Mouse (Mus musculus): ENCODE results near the gene Fank1. TPM values are rescaled to one million over a fixed set of nuclear protein-coding genes. Genes with fewer than 3 reads are reported as not detected.

Fank1 gene
- polyA plus RNA-seq, 1 experiment = 7.1 TPM

GRCm38 (mm10) chr7:133765849-133766243, 10.8 kb upstream of the Fank1 start:
- DNase-seq (ENCODE audit: extremely low spot score in 1 of 2, low spot score in 1 of 2) = peak in 1 of 2 experiments; percentile 75

GRCm38 (mm10) chr7:133768027-133768426, 8.6 kb upstream of the Fank1 start:
- DNase-seq (ENCODE audit: extremely low spot score in 1 of 2, low spot score in 1 of 2) = no peak

- DNase-seq (ENCODE audit: extremely low spot score in 1 of 2, low spot score in 1 of 2) = peak in 1 of 2 experiments; percentile 58
Measured at GRCm38 (mm10) chr7:133768517-133768916, 8.1 kb upstream of the Fank1 start.

- DNase-seq (ENCODE audit: extremely low spot score in 1 of 2, low spot score in 1 of 2) = no peak
Measured at GRCm38 (mm10) chr7:133775179-133775578, 1.5 kb upstream of the Fank1 start.

GRCm38 (mm10) chr7:133775796-133776625, 650 bp upstream of the Fank1 start:
- DNase-seq (ENCODE audit: extremely low spot score in 1 of 2, low spot score in 1 of 2) = peak in 1 of 2 experiments; percentile 21

GRCm38 (mm10) chr7:133781583-133781982, 4.9 kb downstream of the Fank1 start:
- DNase-seq (ENCODE audit: extremely low spot score in 1 of 2, low spot score in 1 of 2) = no peak

- no peak for DNase-seq (ENCODE audit: extremely low spot score in 1 of 2, low spot score in 1 of 2)
Measured at GRCm38 (mm10) chr7:133781991-133782390, 5.3 kb downstream of the Fank1 start.

- peak in 1 of 2 experiments; percentile 82 for DNase-seq (ENCODE audit: extremely low spot score in 1 of 2, low spot score in 1 of 2)
Measured at GRCm38 (mm10) chr7:133782717-133783435, 6.2 kb downstream of the Fank1 start, which contains the start of gene Dhx32. Gene Dhx32, minus strand, starts transcription at chr7:133782726.

GRCm38 (mm10) chr7:133787571-133787970, 10.9 kb downstream of the Fank1 start:
- DNase-seq (ENCODE audit: extremely low spot score in 1 of 2, low spot score in 1 of 2) = no peak

GRCm38 (mm10) chr7:133788147-133788546, 11.5 kb downstream of the Fank1 start:
- DNase-seq (ENCODE audit: extremely low spot score in 1 of 2, low spot score in 1 of 2) = no peak

GRCm38 (mm10) chr7:133790171-133790570, 13.5 kb downstream of the Fank1 start:
- DNase-seq (ENCODE audit: extremely low spot score in 1 of 2, low spot score in 1 of 2) = no peak

GRCm38 (mm10) chr7:133790608-133791229, 14.1 kb downstream of the Fank1 start:
- no peak for DNase-seq (ENCODE audit: extremely low spot score in 1 of 2, low spot score in 1 of 2)

- no peak for DNase-seq (ENCODE audit: extremely low spot score in 1 of 2, low spot score in 1 of 2)
Measured at GRCm38 (mm10) chr7:133792771-133793170, 16.1 kb downstream of the Fank1 start.

- peak; percentile 50 to 51 for DNase-seq (ENCODE audit: extremely low spot score in 1 of 2, low spot score in 1 of 2)
Measured at GRCm38 (mm10) chr7:133793248-133794131, 16.8 kb downstream of the Fank1 start.

GRCm38 (mm10) chr7:133794720-133795119, 18.1 kb downstream of the Fank1 start:
- DNase-seq (ENCODE audit: extremely low spot score in 1 of 2, low spot score in 1 of 2) = no peak

- no peak for DNase-seq (ENCODE audit: extremely low spot score in 1 of 2, low spot score in 1 of 2)
Measured at GRCm38 (mm10) chr7:133799928-133800327, 23.3 kb downstream of the Fank1 start.

GRCm38 (mm10) chr7:133801823-133802222, 25.2 kb downstream of the Fank1 start:
- no peak for DNase-seq (ENCODE audit: extremely low spot score in 1 of 2, low spot score in 1 of 2)

GRCm38 (mm10) chr7:133805614-133806175, 29.0 kb downstream of the Fank1 start:
- peak; percentile 46 to 84 for DNase-seq (ENCODE audit: extremely low spot score in 1 of 2, low spot score in 1 of 2)

- DNase-seq (ENCODE audit: extremely low spot score in 1 of 2, low spot score in 1 of 2) = no peak
Measured at GRCm38 (mm10) chr7:133812927-133813326, 36.3 kb downstream of the Fank1 start.

- peak in 1 of 2 experiments; percentile 42 for DNase-seq (ENCODE audit: extremely low spot score in 1 of 2, low spot score in 1 of 2)
Measured at GRCm38 (mm10) chr7:133813331-133813730, 36.7 kb downstream of the Fank1 start.
